Mouse (Mus musculus): ENCODE data around the gene Cers3. TPM values are rescaled to one million over a fixed set of nuclear protein-coding genes. Genes with fewer than 3 reads are reported as not detected.

Gene Cers3
- 0.08 and 0.13 TPM in 2 replicates for total RNA-seq (2012; rRNA removed)
- total RNA-seq (2014; rRNA removed): 0.08 and 0.19 TPM in 2 replicates
- polyA plus RNA-seq (2012; ENCODE audit: insufficient read length, low read depth): 0.23 TPM in 1 of 2 replicates, not detected in the other

- no peak for DNase-seq (ENCODE audit: extremely low read depth)
- no peak within 1 kb of the TSS for H3K9ac ChIP-seq (ENCODE audit: insufficient read depth, low read depth)
- no peaks in the 10 kb centered on the region for H3K9me3 ChIP-seq (replicated peaks; ENCODE audit: low read length)
- peaks cover 12 to 33% of the 10 kb centered on the region in 2 experiments for H3K4me1 ChIP-seq (ENCODE audit: control insufficient read depth in 1 of 2, insufficient read depth in 2 of 2)
- dilution Hi-C loops (cut with MboI; ENCODE audit: extremely low pct_ligation_motif_present, extremely low pct_unique_long_range_greater_than_20kb, low sequenced_read_pairs) (no loop called here), in situ Hi-C loops (cut with MboI; ENCODE audit: low pct_ligation_motif_present, low pct_unique_long_range_greater_than_20kb, low sequenced_read_pairs) (no loop called here)
- TF ChIP-seq KAT2A (IDR thresholded peaks at IDR 0.05; ENCODE audit: insufficient replicate concordance, low read length): no peak
- TF ChIP-seq CHD1 (IDR thresholded peaks at IDR 0.05; ENCODE audit: low read depth, low read length): no peak
- TF ChIP-seq SMC3 (IDR thresholded peaks at IDR 0.05; ENCODE audit: low read depth, low read length): no peak
- no peak for TF ChIP-seq TCF12 (IDR thresholded peaks at IDR 0.05; ENCODE audit: low read depth, low read length)
- no peak for TF ChIP-seq ZKSCAN1 (IDR thresholded peaks at IDR 0.05; ENCODE audit: borderline replicate concordance, low read depth, low read length)
- TF ChIP-seq RAD21 (IDR thresholded peaks at IDR 0.05; ENCODE audit: low read depth, low read length): no peak
- TF ChIP-seq UBTF (IDR thresholded peaks at IDR 0.05; ENCODE audit: low read depth, low read length): no peak
- TF ChIP-seq POLR2A (IDR thresholded peaks at IDR 0.05; ENCODE audit: low read depth, low read length): no peak
- no peak for TF ChIP-seq CHD2 (IDR thresholded peaks at IDR 0.05; ENCODE audit: low read length)
- TF ChIP-seq JUND (conservative IDR thresholded peaks at IDR 0.05; ENCODE audit: low read depth, low read length): no peak
- H3K27ac ChIP-seq (ENCODE audit: insufficient read depth, low read depth): no peak within 1 kb of the TSS
- H3K36me3 ChIP-seq (replicated peaks in 1 of 2; ENCODE audit: control insufficient read depth in 1 of 2, insufficient read depth in 1 of 2, low read length in 1 of 2): no peaks in the 10 kb centered on the region
- no peak within 1 kb of the TSS for H3K4me3 ChIP-seq (replicated peaks in 1 of 3; ENCODE audit: low read depth in 2 of 3, low read length in 2 of 3, poor library complexity in 1 of 3)
- H3K27me3 ChIP-seq (replicated peaks): no peaks in the 10 kb centered on the region
- H3K79me2 ChIP-seq (replicated peaks; ENCODE audit: control insufficient read depth, extremely low read depth, insufficient read depth, poor library complexity, severe bottlenecking): no peaks in the 10 kb centered on the region
- no peak within 1 kb of the TSS for H3K4me2 ChIP-seq (ENCODE audit: insufficient read depth, low read depth, poor library complexity, severe bottlenecking)
Measured at GRCm38 (mm10) chr7:66743377-66743781, at the start of gene Cers3. Cers3 (plus strand) TSS chr7:66743504.

DNA sequence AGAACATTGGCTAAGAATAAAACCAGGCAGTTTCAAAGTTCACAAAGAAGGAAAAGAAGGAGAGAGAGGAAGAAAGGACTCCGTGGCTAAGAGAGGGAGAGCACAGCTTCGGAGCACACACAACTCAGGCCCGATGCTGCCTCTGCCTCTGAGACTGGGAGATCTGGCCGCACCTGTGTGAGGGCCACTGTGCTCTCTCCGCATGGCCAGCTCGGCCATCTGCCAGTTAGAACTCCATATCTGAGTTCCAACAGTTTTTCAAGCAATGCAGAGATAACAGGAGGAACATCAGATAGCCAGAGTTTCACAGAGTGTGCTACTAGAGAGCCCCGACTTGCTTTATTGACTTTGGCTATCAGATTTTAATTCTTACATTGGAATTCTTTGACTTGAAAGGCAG lies 48.8 kb upstream of the Cers3 start:
- dilution Hi-C loops (cut with MboI; ENCODE audit: extremely low pct_ligation_motif_present, extremely low pct_unique_long_range_greater_than_20kb, low sequenced_read_pairs): no loop called here
- no peak overlapping the region for H3K27ac ChIP-seq (ENCODE audit: insufficient read depth, low read depth)
- peaks cover 0 to 12% of the 10 kb centered on the region in 2 experiments; a peak in 2 of 4 replicates for H3K4me1 ChIP-seq (ENCODE audit: control insufficient read depth in 1 of 2, insufficient read depth in 2 of 2)
- H3K36me3 ChIP-seq (replicated peaks in 1 of 2; ENCODE audit: control insufficient read depth in 1 of 2, insufficient read depth in 1 of 2, low read length in 1 of 2): peaks cover 0 to 32% of the 10 kb centered on the region in 2 experiments
- 0 out of 2 replicates have a peak, but pooled peaks cover 3% of the 10 kb centered on the region for H3K79me2 ChIP-seq (replicated peaks; ENCODE audit: control insufficient read depth, extremely low read depth, insufficient read depth, poor library complexity, severe bottlenecking)
- no peak overlapping the region for H3K9ac ChIP-seq (ENCODE audit: insufficient read depth, low read depth)
- H3K4me3 ChIP-seq (replicated peaks in 1 of 3; ENCODE audit: low read depth in 2 of 3, low read length in 2 of 3, poor library complexity in 1 of 3): no peak overlapping the region
- DNase-seq (ENCODE audit: extremely low read depth): no peak
- H3K4me2 ChIP-seq (ENCODE audit: insufficient read depth, low read depth, poor library complexity, severe bottlenecking): no peak overlapping the region
- no peak for TF ChIP-seq MEF2A (IDR thresholded peaks at IDR 0.05; ENCODE audit: borderline replicate concordance, low read depth, low read length)
- TF ChIP-seq RAD21 (IDR thresholded peaks at IDR 0.05; ENCODE audit: low read depth, low read length): no peak
- no peaks in the 10 kb centered on the region for H3K9me3 ChIP-seq (replicated peaks; ENCODE audit: low read length)
- in situ Hi-C loops (cut with MboI; ENCODE audit: low pct_ligation_motif_present, low pct_unique_long_range_greater_than_20kb, low sequenced_read_pairs): no loop called here
- no peaks in the 10 kb centered on the region for H3K27me3 ChIP-seq (replicated peaks)

DNA sequence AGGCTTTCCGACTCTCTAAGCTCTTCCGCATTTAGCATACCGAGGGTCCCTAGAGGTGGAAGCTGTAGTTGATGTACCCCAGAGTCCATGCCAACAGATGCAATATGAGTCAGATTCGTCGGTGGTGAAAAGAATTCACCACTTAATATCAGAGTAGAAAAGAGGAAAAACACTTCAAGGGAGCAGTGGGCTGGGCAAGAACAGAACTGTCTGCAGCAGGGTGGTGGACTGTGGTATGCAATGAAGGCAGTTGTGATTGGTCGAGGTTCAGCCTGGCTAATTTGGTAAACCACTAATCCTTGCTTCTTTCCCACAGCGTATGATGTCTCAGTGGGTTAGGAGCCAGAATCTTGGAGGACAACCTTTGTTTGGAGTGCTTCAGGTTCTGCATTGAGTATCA lies 40.6 kb upstream of the Cers3 start:
- H3K9ac ChIP-seq (ENCODE audit: insufficient read depth, low read depth): no peak overlapping the region
- H3K4me2 ChIP-seq (ENCODE audit: insufficient read depth, low read depth, poor library complexity, severe bottlenecking): no peak overlapping the region
- dilution Hi-C loops (cut with MboI; ENCODE audit: extremely low pct_ligation_motif_present, extremely low pct_unique_long_range_greater_than_20kb, low sequenced_read_pairs) (no loop called here), in situ Hi-C loops (cut with MboI; ENCODE audit: low pct_ligation_motif_present, low pct_unique_long_range_greater_than_20kb, low sequenced_read_pairs) (no loop called here)
- TF ChIP-seq MAX (IDR thresholded peaks at IDR 0.05; ENCODE audit: low read length): no peak
- no peak for TF ChIP-seq ZKSCAN1 (IDR thresholded peaks at IDR 0.05; ENCODE audit: borderline replicate concordance, low read depth, low read length)
- no peak for TF ChIP-seq ELF1 (IDR thresholded peaks at IDR 0.05; ENCODE audit: low read depth, low read length)
- TF ChIP-seq RAD21 (IDR thresholded peaks at IDR 0.05; ENCODE audit: low read depth, low read length): no peak
- TF ChIP-seq JUN (IDR thresholded peaks at IDR 0.05; ENCODE audit: insufficient read depth, low read depth, low read length): no peak
- TF ChIP-seq BHLHE40 (IDR thresholded peaks at IDR 0.05; ENCODE audit: low read depth, low read length): no peak
- no peak for TF ChIP-seq POLR2AphosphoS2 (IDR thresholded peaks at IDR 0.05; ENCODE audit: low read depth, low read length)
- no peak for TF ChIP-seq GABPA (IDR thresholded peaks at IDR 0.05; ENCODE audit: insufficient replicate concordance, low read depth, low read length)
- no peak for TF ChIP-seq POLR2A (IDR thresholded peaks at IDR 0.05; ENCODE audit: low read depth, low read length)
- no peak for TF ChIP-seq TCF12 (IDR thresholded peaks at IDR 0.05; ENCODE audit: low read depth, low read length)
- TF ChIP-seq HCFC1 (IDR thresholded peaks at IDR 0.05; ENCODE audit: low read depth, low read length): no peak
- TF ChIP-seq JUND (conservative IDR thresholded peaks at IDR 0.05; ENCODE audit: low read depth, low read length): no peak
- TF ChIP-seq IRF4 (IDR thresholded peaks at IDR 0.05; ENCODE audit: low read depth, low read length): no peak
- TF ChIP-seq KAT2A (IDR thresholded peaks at IDR 0.05; ENCODE audit: insufficient replicate concordance, low read length): no peak
- no peak for TF ChIP-seq SMC3 (IDR thresholded peaks at IDR 0.05; ENCODE audit: low read depth, low read length)
- no peak for TF ChIP-seq UBTF (IDR thresholded peaks at IDR 0.05; ENCODE audit: low read depth, low read length)
- no peaks in the 10 kb centered on the region for H3K79me2 ChIP-seq (replicated peaks; ENCODE audit: control insufficient read depth, extremely low read depth, insufficient read depth, poor library complexity, severe bottlenecking)
- 0 out of 4 replicates have a peak, but pooled peaks cover 0 to 2% of the 10 kb centered on the region in 2 experiments for H3K4me1 ChIP-seq (ENCODE audit: control insufficient read depth in 1 of 2, insufficient read depth in 2 of 2)
- no peaks in the 10 kb centered on the region for H3K27me3 ChIP-seq (replicated peaks)
- H3K9me3 ChIP-seq (replicated peaks; ENCODE audit: low read length): no peaks in the 10 kb centered on the region
- no peak for DNase-seq (ENCODE audit: extremely low read depth)
- H3K4me3 ChIP-seq (replicated peaks in 1 of 3; ENCODE audit: low read depth in 2 of 3, low read length in 2 of 3, poor library complexity in 1 of 3): no peak overlapping the region
- peaks cover 4 to 46% of the 10 kb centered on the region in 2 experiments for H3K36me3 ChIP-seq (replicated peaks in 1 of 2; ENCODE audit: control insufficient read depth in 1 of 2, insufficient read depth in 1 of 2, low read length in 1 of 2)
- no peak overlapping the region for H3K27ac ChIP-seq (ENCODE audit: insufficient read depth, low read depth)
